Mouse (Mus musculus) heart, postnatal 0 days (tissue): ENCODE measurements around the gene Hspg2.

Source experiments
- CTCF ChIP-seq: IDR thresholded peaks from 2 replicates; pipeline ENCODE4 v1.5.1; 2016; ENCODE audit warnings: antibody characterized with exemption, control low read depth, low read depth
- EP300 ChIP-seq: IDR thresholded peaks from 2 replicates; pipeline ENCODE4 v1.6.1; 2016; ENCODE audit warnings: antibody characterized with exemption, low read depth

GRCm38 (mm10) chr4:137609702-137610101 is 141.1 kb downstream of the Hspg2 start:
- TF ChIP-seq CTCF (no peak), EP300 (no peak)
